In the genomic region with DNA sequence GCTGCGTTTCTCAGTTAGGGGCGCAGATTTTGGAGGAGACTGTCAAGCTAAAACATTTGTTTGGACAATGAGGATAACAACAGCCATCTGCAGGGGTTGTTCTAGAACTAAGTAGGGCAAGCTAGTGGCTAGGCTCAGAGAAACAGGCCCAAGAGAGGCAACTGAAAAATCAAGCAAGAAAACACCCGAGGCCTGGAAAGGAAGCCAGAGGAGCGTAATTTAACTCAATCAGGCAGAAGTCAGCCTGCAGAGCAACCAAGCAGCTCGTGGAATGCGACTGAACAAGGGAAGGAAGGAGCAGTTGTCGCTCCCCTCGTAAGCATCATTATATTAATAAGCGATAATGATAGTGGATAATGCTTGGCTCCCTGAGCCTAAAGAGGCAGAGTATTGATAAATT, we compare ENCODE assay signal across 15 mouse cellular contexts. TPM values are rescaled to one million over a fixed set of nuclear protein-coding genes. Genes with fewer than 3 reads are reported as not detected.
A peak's percentile ranks its signal among the peaks of the same experiment; 100 is the strongest.
DNase-seq lines count a peak whose midpoint lies in the region; ATAC-seq and TF ChIP-seq lines count a peak whose summit lies in the region.
"Had no signal": no experiment of that assay in that cellular context is flagged by ENCODE, and none has a peak within 500 bp of the region (broad histone marks: within the 10 kb centered on the region; RNA-seq: fewer than 3 reads in every experiment).

No protein-coding gene starts in this region.

- WGBS in embryonic facial prominence, embryonic 12.5 days: 44% methylated on average over 9 of the region's 9 CpGs
- 52% methylated on average over 9 of the region's 9 CpGs for WGBS in embryonic facial prominence, embryonic 10.5 days
- WGBS in hindbrain, embryonic 15.5 days: 42% methylated on average over 9 of the region's 9 CpGs
- 51% methylated on average over 9 of the region's 9 CpGs for WGBS in stomach, embryonic 15.5 days
- WGBS in liver, postnatal 0 days (ENCODE audit: insufficient replicate concordance): 70% methylated on average over 9 of the region's 9 CpGs

- no peak for TF ChIP-seq CTCF in left cerebral cortex, adult 2 months (IDR thresholded peaks at IDR 0.05)
- TF ChIP-seq CTCF in liver, postnatal 0 days (IDR thresholded peaks at IDR 0.05; ENCODE audit: low read depth): no peak

- no peak overlapping the region for H3K4me3 ChIP-seq in embryonic facial prominence, embryonic 12.5 days
- H3K4me3 ChIP-seq in embryonic facial prominence, embryonic 10.5 days: no peak overlapping the region
- H3K4me3 ChIP-seq in left cerebral cortex, adult 2 months: no peak overlapping the region
- H3K4me3 ChIP-seq in hindbrain, embryonic 15.5 days: no peak overlapping the region
- no peak overlapping the region for H3K4me3 ChIP-seq in stomach, embryonic 15.5 days (replicated peaks)
- no peak overlapping the region for H3K4me3 ChIP-seq in liver, postnatal 0 days (ENCODE audit: low read depth, low read length)
- H3K4me3 ChIP-seq: heart, embryonic 12.5 days; midbrain, embryonic 12.5 days had no signal

- intact Hi-C loops in left cerebral cortex, adult 2 months (cut with DNase I): no loop called here
- intact Hi-C loops in left cerebral cortex, postnatal 10 days (cut with DNase I): loop anchor here (5.0 kb wide), 1 partner anchor 54 kb away; no protein-coding TSS in a partner anchor

- ATAC-seq in embryonic facial prominence, embryonic 12.5 days (ENCODE audit: insufficient number of reproducible peaks, insufficient read depth, low FRiP score, low TSS enrichment): no peak
- ATAC-seq in hindbrain, embryonic 15.5 days (ENCODE audit: low FRiP score, low read depth): no peak
- no peak for ATAC-seq in stomach, embryonic 15.5 days (ENCODE audit: insufficient read depth, low FRiP score, low read depth)
- no peak for ATAC-seq in liver, postnatal 0 days
- ATAC-seq: activated CD4-positive, CD25-positive, alpha-beta regulatory T cell, adult 4 months had no signal

- H3K27me3 ChIP-seq in embryonic facial prominence, embryonic 12.5 days: no peaks in the 10 kb centered on the region
- peaks cover 20% of the 10 kb centered on the region for H3K27me3 ChIP-seq in embryonic facial prominence, embryonic 10.5 days (replicated peaks; ENCODE audit: low read depth, poor library complexity, severe bottlenecking)
- H3K27me3 ChIP-seq in hindbrain, embryonic 15.5 days: no peaks in the 10 kb centered on the region
- no peaks in the 10 kb centered on the region for H3K27me3 ChIP-seq in stomach, embryonic 15.5 days (replicated peaks)
- H3K27me3 ChIP-seq in liver, postnatal 0 days (ENCODE audit: insufficient read depth, low read length): 0 out of 2 replicates have a peak, but pooled peaks cover 3% of the 10 kb centered on the region
- H3K27me3 ChIP-seq: heart, embryonic 12.5 days had no signal

- TF ChIP-seq EP300 in liver, postnatal 0 days (IDR thresholded peaks at IDR 0.05; ENCODE audit: low read depth): no peak

- no peak overlapping the region for H3K9ac ChIP-seq in embryonic facial prominence, embryonic 12.5 days
- no peak overlapping the region for H3K9ac ChIP-seq in hindbrain, embryonic 15.5 days
- H3K9ac ChIP-seq in stomach, embryonic 15.5 days: no peak overlapping the region
- H3K9ac ChIP-seq in liver, postnatal 0 days (replicated peaks): no peak overlapping the region
- H3K9ac ChIP-seq: heart, embryonic 12.5 days; midbrain, embryonic 12.5 days had no signal

- no peaks in the 10 kb centered on the region for H3K9me3 ChIP-seq in embryonic facial prominence, embryonic 12.5 days
- H3K9me3 ChIP-seq in embryonic facial prominence, embryonic 10.5 days: no peaks in the 10 kb centered on the region
- no peaks in the 10 kb centered on the region for H3K9me3 ChIP-seq in hindbrain, embryonic 15.5 days
- H3K9me3 ChIP-seq in stomach, embryonic 15.5 days: no peaks in the 10 kb centered on the region
- H3K9me3 ChIP-seq in liver, postnatal 0 days (ENCODE audit: low read length): no peaks in the 10 kb centered on the region
- H3K9me3 ChIP-seq: heart, embryonic 12.5 days; midbrain, embryonic 12.5 days had no signal

- H3K27ac ChIP-seq in embryonic facial prominence, embryonic 12.5 days: peak overlapping the region; percentile 24; the same call in 1 of the 2 replicates
- no peak overlapping the region for H3K27ac ChIP-seq in embryonic facial prominence, embryonic 10.5 days (replicated peaks)
- peak overlapping the region; percentile 17; the same call in 1 of the 2 replicates for H3K27ac ChIP-seq in left cerebral cortex, adult 2 months
- peak overlapping the region; percentile 35; the same call in 1 of the 2 replicates for H3K27ac ChIP-seq in hindbrain, embryonic 15.5 days (replicated peaks)
- H3K27ac ChIP-seq in stomach, embryonic 15.5 days: peak overlapping the region; percentile 3; the same call in 1 of the 2 replicates
- H3K27ac ChIP-seq in liver, postnatal 0 days (ENCODE audit: low read depth): no peak overlapping the region
- H3K27ac ChIP-seq: midbrain, embryonic 12.5 days had no signal

- DNase-seq in embryonic facial prominence, embryonic 10.5 days (ENCODE audit: low spot score): no peak
- DNase-seq in left cerebral cortex, adult 2 months (ENCODE audit: extremely low spot score in 1 of 2, low spot score in 2 of 2): no peak
- no peak for DNase-seq in left cerebral cortex, postnatal 10 days (ENCODE audit: extremely low spot score in 1 of 2, low spot score in 2 of 2)
- DNase-seq in frontal cortex, postnatal 10 days (ENCODE audit: low spot score in 2 of 2): no peak
- no peak for DNase-seq in liver, postnatal 0 days
- DNase-seq: kidney, adult 18-20 months; layer of hippocampus, adult 9-11 months had no signal

- H3K4me2 ChIP-seq in embryonic facial prominence, embryonic 12.5 days (replicated peaks): no peak overlapping the region
- H3K4me2 ChIP-seq in hindbrain, embryonic 15.5 days: no peak overlapping the region
- no peak overlapping the region for H3K4me2 ChIP-seq in stomach, embryonic 15.5 days
- no peak overlapping the region for H3K4me2 ChIP-seq in liver, postnatal 0 days (ENCODE audit: low read depth, low read length)
- H3K4me2 ChIP-seq: heart, embryonic 12.5 days; midbrain, embryonic 12.5 days had no signal

- H3K36me3 ChIP-seq in embryonic facial prominence, embryonic 12.5 days: no peaks in the 10 kb centered on the region
- H3K36me3 ChIP-seq in embryonic facial prominence, embryonic 10.5 days (replicated peaks): peaks cover 13% of the 10 kb centered on the region
- no peaks in the 10 kb centered on the region for H3K36me3 ChIP-seq in hindbrain, embryonic 15.5 days
- no peaks in the 10 kb centered on the region for H3K36me3 ChIP-seq in stomach, embryonic 15.5 days
- H3K36me3 ChIP-seq in liver, postnatal 0 days (replicated peaks; ENCODE audit: insufficient read depth, low read length): no peaks in the 10 kb centered on the region

- H3K4me1 ChIP-seq in embryonic facial prominence, embryonic 12.5 days: peaks cover 40% of the 10 kb centered on the region
- H3K4me1 ChIP-seq in embryonic facial prominence, embryonic 10.5 days: peaks cover 73% of the 10 kb centered on the region
- H3K4me1 ChIP-seq in hindbrain, embryonic 15.5 days (replicated peaks): peaks cover 71% of the 10 kb centered on the region
- H3K4me1 ChIP-seq in stomach, embryonic 15.5 days: peaks cover 21% of the 10 kb centered on the region
- peaks cover 16% of the 10 kb centered on the region for H3K4me1 ChIP-seq in liver, postnatal 0 days (ENCODE audit: insufficient read depth)

RNA-seq across cellular contexts. Expression of a gene that starts 7.0 kb away (rescaled TPM):
- 11.5 and 13.5 TPM in 2 replicates for polyA plus RNA-seq in embryonic facial prominence, embryonic 12.5 days (2016; fragmentation: Nextera tagmentation; extraction: Ambion mirVana)
- polyA plus RNA-seq in embryonic facial prominence, embryonic 10.5 days (2016; fragmentation: Nextera tagmentation; extraction: Ambion mirVana): 11.7 and 12.1 TPM in 2 replicates
- total RNA-seq in left cerebral cortex, adult 2 months (2021): 10 to 100 TPM; 67.4 to 82.6 TPM
- total RNA-seq in left cerebral cortex, postnatal 10 days (2021): 10 to 100 TPM; 49.2 to 51.8 TPM
- polyA plus RNA-seq in hindbrain, embryonic 15.5 days (2015; fragmentation: Nextera tagmentation; extraction: Ambion mirVana): 11.3 and 12.6 TPM in 2 replicates
- 11.0 and 11.6 TPM in 2 replicates for polyA plus RNA-seq in stomach, embryonic 15.5 days (2015; fragmentation: Nextera tagmentation; extraction: Ambion mirVana)
- 1.9 and 2.9 TPM in 2 replicates for polyA plus RNA-seq in liver, postnatal 0 days (2015; fragmentation: Nextera tagmentation; extraction: Ambion mirVana)

RNA-seq across cellular contexts. Expression of a gene that starts 47.4 kb away (rescaled TPM):
- polyA plus RNA-seq in embryonic facial prominence, embryonic 12.5 days (2016; fragmentation: Nextera tagmentation; extraction: Ambion mirVana): 0.09 and 0.25 TPM in 2 replicates
- polyA plus RNA-seq in embryonic facial prominence, embryonic 10.5 days (2016; fragmentation: Nextera tagmentation; extraction: Ambion mirVana): not detected in 2 replicates
- total RNA-seq in left cerebral cortex, adult 2 months (2021): under 1 TPM; 0.14 to 0.37 TPM
- total RNA-seq in left cerebral cortex, postnatal 10 days (2021): not detected
- polyA plus RNA-seq in hindbrain, embryonic 15.5 days (2015; fragmentation: Nextera tagmentation; extraction: Ambion mirVana): 0.17 TPM in 1 of 2 replicates, not detected in the other
- polyA plus RNA-seq in stomach, embryonic 15.5 days (2015; fragmentation: Nextera tagmentation; extraction: Ambion mirVana): not detected in 2 replicates
- not detected in 2 replicates for polyA plus RNA-seq in liver, postnatal 0 days (2015; fragmentation: Nextera tagmentation; extraction: Ambion mirVana)
- total RNA-seq: ES-E14 had no signal
- polyA plus RNA-seq: heart, embryonic 12.5 days; lung, embryonic 16.5 days; midbrain, embryonic 12.5 days had no signal

Comparison
In these comparisons a context has a peak if more than half of its experiments do, and no peak if none do; other contexts are left out.
1. H3K27ac ChIP-seq: peak in embryonic facial prominence, embryonic 12.5 days (single experiment), left cerebral cortex, adult 2 months (single experiment), hindbrain, embryonic 15.5 days (single experiment) and stomach, embryonic 15.5 days (single experiment); none in embryonic facial prominence, embryonic 10.5 days (single experiment) and liver, postnatal 0 days (single experiment).